In the genomic region with DNA sequence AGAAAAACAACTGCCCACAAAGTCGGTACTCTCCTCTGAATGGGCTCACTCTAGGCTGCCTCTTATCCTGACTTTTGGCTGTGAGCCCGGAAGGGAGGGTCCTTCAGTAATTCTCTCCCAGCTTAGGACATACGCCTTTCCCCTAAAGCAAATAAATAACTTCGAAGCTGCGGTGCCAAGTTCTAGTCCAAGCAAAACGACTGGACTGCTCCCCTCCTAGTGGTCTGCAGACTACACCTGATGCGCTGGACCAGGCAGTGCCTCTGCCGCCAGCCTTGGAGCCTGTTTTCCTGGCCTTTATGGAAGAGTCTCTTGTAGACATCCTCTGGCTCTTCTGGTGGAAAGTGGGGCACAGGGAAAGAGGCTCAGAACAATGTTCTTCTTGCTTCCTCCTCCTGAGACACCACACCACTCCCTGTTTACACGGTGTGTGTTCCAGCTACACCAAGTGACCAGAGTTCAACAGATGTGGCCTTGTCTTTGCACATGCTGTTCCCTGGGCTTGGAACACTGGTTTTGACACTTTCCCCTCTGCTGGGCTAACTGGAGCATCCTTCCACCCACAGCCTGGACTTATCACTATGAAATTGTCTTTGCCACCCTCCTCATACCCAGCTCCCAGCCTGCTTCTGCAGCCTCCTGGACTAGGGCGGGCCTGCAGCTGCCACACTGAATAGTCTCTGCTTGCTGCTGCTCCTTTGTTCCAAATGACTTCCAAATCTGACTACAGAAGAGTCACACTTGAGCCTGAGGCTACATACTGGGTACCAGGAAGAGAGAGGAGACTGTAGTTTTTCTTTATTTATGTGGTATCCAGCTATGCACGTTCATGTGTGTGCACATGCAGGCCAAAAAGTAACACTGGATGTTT, we compare ENCODE assay signal across 8 mouse cellular contexts. TPM values are rescaled to one million over a fixed set of nuclear protein-coding genes. Genes with fewer than 3 reads are reported as not detected.
DNase-seq lines count a peak whose midpoint lies in the region; ATAC-seq lines count a peak whose summit lies in the region.

No protein-coding gene starts in this region.

- DNase-seq in urinary bladder, adult 18-20 months (ENCODE audit: low spot score in 2 of 2) = peak; percentile 34 to 83
- DNase-seq in urinary bladder, adult 2 months (ENCODE audit: low spot score) = no peak
- DNase-seq in forebrain, embryonic 14.5 days (ENCODE audit: low spot score) = peak; percentile 82
- DNase-seq in heart, postnatal 36 days = peak; percentile 82 to 88
- peak; percentile 88 to 92 for DNase-seq in kidney, postnatal 4 days
- DNase-seq in midbrain, embryonic 14.5 days = peak; percentile 81
- DNase-seq in cerebellum, adult 9-11 months = no peak

- intact Hi-C loops in heart, postnatal 36 days (cut with DNase I) = loop anchor here (2.0 kb wide), 1 partner anchor 18 kb away; no protein-coding TSS in a partner anchor

- no peak overlapping the region for H3K4me2 ChIP-seq in forebrain, embryonic 14.5 days (ENCODE audit: low read length)
- H3K4me2 ChIP-seq in midbrain, embryonic 14.5 days (ENCODE audit: low read length) = no peak overlapping the region

- peaks cover 19% of the 10 kb centered on the region for H3K4me1 ChIP-seq in forebrain, embryonic 14.5 days (ENCODE audit: control insufficient read depth, insufficient read depth, low read length)
- H3K4me1 ChIP-seq in midbrain, embryonic 14.5 days (ENCODE audit: control insufficient read depth, insufficient read depth, low read length) = peaks cover 14% of the 10 kb centered on the region

- peak overlapping the region; percentile 10; the same call in 1 of the 2 replicates for H3K27ac ChIP-seq in forebrain, embryonic 14.5 days (ENCODE audit: low read depth, low read length)
- peak overlapping the region; percentile 76 for H3K27ac ChIP-seq in midbrain, embryonic 14.5 days (replicated peaks; ENCODE audit: low read depth, low read length)

- no peak overlapping the region for H3K9ac ChIP-seq in forebrain, embryonic 14.5 days (ENCODE audit: low read length)
- 0 out of 2 replicates have a peak overlapping the region, but pooled peaks have one; percentile 1 for H3K9ac ChIP-seq in midbrain, embryonic 14.5 days (replicated peaks; ENCODE audit: low read length)

- WGBS in forebrain, embryonic 14.5 days = 35% methylated on average over 11 of the region's 11 CpGs
- WGBS in midbrain, embryonic 14.5 days = 47% methylated on average over 11 of the region's 11 CpGs

- H3K36me3 ChIP-seq in forebrain, embryonic 14.5 days (ENCODE audit: control insufficient read depth, insufficient read depth, low read length) = 0 out of 2 replicates have a peak, but pooled peaks cover under 1% of the 10 kb centered on the region
- H3K36me3 ChIP-seq in midbrain, embryonic 14.5 days (ENCODE audit: control insufficient read depth, insufficient read depth, low read length) = no peaks in the 10 kb centered on the region

- H3K4me3 ChIP-seq in forebrain, embryonic 14.5 days (ENCODE audit: low read depth, low read length) = no peak overlapping the region
- H3K4me3 ChIP-seq in midbrain, embryonic 14.5 days (replicated peaks; ENCODE audit: low read depth, low read length) = no peak overlapping the region

- H3K27me3 ChIP-seq in forebrain, embryonic 14.5 days (replicated peaks; ENCODE audit: control insufficient read depth, insufficient read depth, low read length) = no peaks in the 10 kb centered on the region
- no peaks in the 10 kb centered on the region for H3K27me3 ChIP-seq in midbrain, embryonic 14.5 days (ENCODE audit: control insufficient read depth, insufficient read depth, low read length)

- H3K9me3 ChIP-seq in forebrain, embryonic 14.5 days (replicated peaks; ENCODE audit: control insufficient read depth, low read length) = no peaks in the 10 kb centered on the region
- no peaks in the 10 kb centered on the region for H3K9me3 ChIP-seq in midbrain, embryonic 14.5 days (ENCODE audit: control insufficient read depth, low read length)

- peak; percentile 75 for ATAC-seq in forebrain, embryonic 14.5 days
- ATAC-seq in midbrain, embryonic 14.5 days (ENCODE audit: low FRiP score, low TSS enrichment) = peak; percentile 39
- ATAC-seq in CD4-positive, CD25-positive, alpha-beta regulatory T cell, adult 4 months = no peak

RNA-seq across cellular contexts. Expression of a gene that starts 23.5 kb away (rescaled TPM):
- 36.2 and 39.2 TPM in 2 replicates for polyA plus RNA-seq in urinary bladder, adult 2 months (2012; rRNA removed)
- 45.4 and 50.2 TPM in 2 replicates for polyA plus RNA-seq in forebrain, embryonic 14.5 days (2014; fragmentation: Nextera tagmentation; extraction: Ambion mirVana)
- 10 to 100 TPM; 23.0 to 24.0 TPM for total RNA-seq in heart, postnatal 36 days (2021)
- 48.2 and 48.4 TPM in 2 replicates for polyA plus RNA-seq in midbrain, embryonic 14.5 days (2014; fragmentation: Nextera tagmentation; extraction: Ambion mirVana)
- 10 to 100 TPM; 57.8 to 61.3 TPM for polyA plus RNA-seq in CD4-positive, CD25-positive, alpha-beta regulatory T cell, adult 4 months (2017; shearing (Covaris generic))

RNA-seq across cellular contexts. Expression of a gene that starts 23.8 kb away (rescaled TPM):
- polyA plus RNA-seq in urinary bladder, adult 2 months (2012; rRNA removed) = 91.8 and 93.0 TPM in 2 replicates
- polyA plus RNA-seq in forebrain, embryonic 14.5 days (2014; fragmentation: Nextera tagmentation; extraction: Ambion mirVana) = 96.5 and 99.7 TPM in 2 replicates
- total RNA-seq in heart, postnatal 36 days (2021) = 10 to 100 TPM; 68.1 to 73.7 TPM
- polyA plus RNA-seq in midbrain, embryonic 14.5 days (2014; fragmentation: Nextera tagmentation; extraction: Ambion mirVana) = 97.2 and 105 TPM in 2 replicates
- polyA plus RNA-seq in CD4-positive, CD25-positive, alpha-beta regulatory T cell, adult 4 months (2017; shearing (Covaris generic)) = 100 to 1,000 TPM in 1 of 2 experiments, 10 to 100 TPM in 1; 82.2 to 102 TPM

RNA-seq across cellular contexts. Expression of a gene that starts 27.5 kb away (rescaled TPM):
- polyA plus RNA-seq in urinary bladder, adult 2 months (2012; rRNA removed) = 20.6 and 30.7 TPM in 2 replicates
- 10.2 and 11.1 TPM in 2 replicates for polyA plus RNA-seq in forebrain, embryonic 14.5 days (2014; fragmentation: Nextera tagmentation; extraction: Ambion mirVana)
- total RNA-seq in heart, postnatal 36 days (2021) = 10 to 100 TPM; 37.1 to 64.2 TPM
- 6.2 and 7.3 TPM in 2 replicates for polyA plus RNA-seq in midbrain, embryonic 14.5 days (2014; fragmentation: Nextera tagmentation; extraction: Ambion mirVana)
- polyA plus RNA-seq in CD4-positive, CD25-positive, alpha-beta regulatory T cell, adult 4 months (2017; shearing (Covaris generic)) = 10 to 100 TPM; 16.6 to 32.8 TPM

Comparison
In these comparisons a context has a peak if more than half of its experiments do, and no peak if none do; other contexts are left out.
1. DNase-seq: peak in urinary bladder, adult 18-20 months (2 of 2), forebrain, embryonic 14.5 days (single experiment), heart, postnatal 36 days (2 of 2), kidney, postnatal 4 days (2 of 2) and midbrain, embryonic 14.5 days (single experiment); none in urinary bladder, adult 2 months (single experiment) and cerebellum, adult 9-11 months (single experiment).